Mouse (Mus musculus) ES-CJ7 (cell line): ENCODE measurements around the gene Hist1h3g.
"Not testable (repeated sequence)": the region's sequence is repeated elsewhere in the genome, so short reads cannot be mapped to it uniquely, and the experiment has no call there.

Experiments used
- DNase-seq: peaks from one replicate; pipeline ENCODE4 v3.0.0; 2011; ENCODE audit warnings: low read depth, low spot score

Gene Hist1h3g

GRCm38 (mm10) chr13:23534368-23535131 lies 672 bp upstream of the Hist1h3g start:
- DNase-seq: peak; percentile 83

- DNase-seq: peak; percentile 73
These were observed 1.0 kb downstream of the Hist1h3g start for GRCm38 (mm10) chr13:23536076-23536822.

GRCm38 (mm10) chr13:23537006-23537710 lies 1.9 kb downstream of the Hist1h3g start:
- peak; percentile 17 for DNase-seq

- peak; percentile 11 for DNase-seq
These were observed 3.0 kb downstream of the Hist1h3g start for GRCm38 (mm10) chr13:23538249-23538648.

GRCm38 (mm10) chr13:23539821-23540220 lies 4.6 kb downstream of the Hist1h3g start:
- not testable (repeated sequence) for DNase-seq

- DNase-seq: no peak
These were observed 6.3 kb downstream of the Hist1h3g start for GRCm38 (mm10) chr13:23541497-23541896.

GRCm38 (mm10) chr13:23542225-23542980 lies 7.2 kb downstream of the Hist1h3g start:
- peak; percentile 61 for DNase-seq

- peak; percentile 99 for DNase-seq
These were observed 7.9 kb downstream of the Hist1h3g start, which contains the start of gene Hist1h2bh for GRCm38 (mm10) chr13:23542999-23543607. Gene Hist1h2bh (minus strand): TSS chr13:23543392.

- DNase-seq: peak; percentile 97
These were observed 9.0 kb downstream of the Hist1h3g start, which contains the start of gene Hist1h3f for GRCm38 (mm10) chr13:23543965-23544786. Gene Hist1h3f (plus strand): TSS chr13:23544052.

- DNase-seq: not testable (repeated sequence)
These were observed 9.5 kb downstream of the Hist1h3g start for GRCm38 (mm10) chr13:23544787-23545120.

GRCm38 (mm10) chr13:23546694-23547093 lies 11.5 kb downstream of the Hist1h3g start:
- no peak for DNase-seq

GRCm38 (mm10) chr13:23550761-23551145 lies 15.5 kb downstream of the Hist1h3g start:
- DNase-seq: peak; percentile 80

- peak; percentile 97 for DNase-seq
These were observed 16.1 kb downstream of the Hist1h3g start, which contains the start of gene Hist1h4f for GRCm38 (mm10) chr13:23551146-23551834. Gene Hist1h4f (minus strand): TSS chr13:23551648.

- peak; percentile 53 for DNase-seq
These were observed 17.0 kb downstream of the Hist1h3g start for GRCm38 (mm10) chr13:23551931-23552914.

GRCm38 (mm10) chr13:23552962-23553361 lies 17.7 kb downstream of the Hist1h3g start, which contains the start of gene Hist1h1d:
Gene Hist1h1d (plus strand): TSS chr13:23553262.
- DNase-seq: no peak

GRCm38 (mm10) chr13:23554393-23554792 lies 19.2 kb downstream of the Hist1h3g start:
- DNase-seq: no peak

GRCm38 (mm10) chr13:23554925-23555838 lies 20.0 kb downstream of the Hist1h3g start:
- peak; percentile 94 for DNase-seq
